Mouse (Mus musculus) ovary, adult 2 months (tissue): ENCODE measurements around the gene Exosc5. TPM values are rescaled to one million over a fixed set of nuclear protein-coding genes. Genes with fewer than 3 reads are reported as not detected.

Experiments
- polyA plus RNA-seq: library from polyadenylated mRNA; depleted of rRNA; stranded (reverse); fragments of >200 nt; gene quantifications from 2 replicates; pipeline ENCODE4 v1.2.3, GENCODE M21; 2012; rRNA removed

Exosc5 gene
- 97.4 and 109 TPM in 2 replicates for polyA plus RNA-seq

DNA sequence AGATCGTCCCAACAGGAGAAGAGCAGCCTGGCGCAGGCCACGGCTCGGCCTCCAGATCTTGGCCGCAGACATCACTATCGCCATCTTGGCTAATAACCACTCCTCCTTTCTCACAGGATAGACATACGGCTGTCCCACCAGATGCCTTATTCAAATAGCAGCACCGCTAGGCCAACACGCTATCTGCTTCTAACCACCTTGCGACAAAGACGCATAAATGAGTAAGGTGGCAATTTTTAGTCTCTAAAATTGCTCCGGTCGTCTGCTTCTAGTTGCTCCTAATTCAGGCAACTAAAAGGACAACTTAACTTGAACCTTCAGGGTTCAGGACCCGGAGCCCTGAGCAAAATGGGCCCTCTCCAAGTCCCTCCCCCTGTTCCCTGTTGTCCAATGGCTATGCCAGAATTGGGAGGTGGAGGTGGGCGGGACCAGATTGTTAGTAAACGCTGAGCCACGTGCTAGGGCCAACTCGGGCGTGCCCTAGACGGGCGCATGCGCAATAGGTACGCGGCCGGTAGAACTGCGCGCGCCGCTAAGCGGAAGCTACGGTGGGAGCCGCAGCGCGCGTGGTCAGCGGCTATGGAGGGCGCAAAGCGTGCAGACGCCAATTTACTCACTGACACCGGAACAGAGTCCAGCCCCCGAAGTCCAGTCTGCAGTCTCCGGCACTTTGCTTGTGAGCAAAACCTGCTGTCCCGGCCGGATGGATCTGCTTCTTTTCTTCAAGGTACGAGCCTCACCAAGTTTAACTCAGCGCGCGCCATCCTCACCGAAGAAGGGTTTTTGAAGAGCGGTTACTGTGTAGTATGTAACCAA, at the start of gene Exosc5, which contains the start of gene Bckdha:
Gene Exosc5, plus strand, starts transcription at position 508 of the 816 bp plus-strand sequence.
Gene Bckdha, minus strand, starts transcription at position 325 of the 816 bp plus-strand sequence.

DNA sequence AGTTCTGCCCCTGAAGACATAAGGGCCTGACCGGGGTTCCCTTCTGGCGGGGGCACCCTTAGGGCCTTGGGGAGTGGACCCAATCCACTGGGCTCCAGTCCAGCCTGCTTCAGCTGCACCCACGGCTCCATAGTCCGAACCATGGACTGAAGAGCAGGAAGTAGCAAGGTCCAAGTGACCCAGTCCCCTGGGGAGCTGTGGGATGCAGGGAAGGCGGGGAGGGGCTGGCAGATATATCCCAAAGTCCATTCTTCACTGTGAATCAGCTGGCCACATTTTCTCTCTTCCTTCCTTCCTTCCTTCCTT, 43.3 kb upstream of the Exosc5 start, which contains the start of gene Erich4:
Gene Erich4, minus strand, starts transcription at position 187 of the 306 bp plus-strand sequence.

DNA sequence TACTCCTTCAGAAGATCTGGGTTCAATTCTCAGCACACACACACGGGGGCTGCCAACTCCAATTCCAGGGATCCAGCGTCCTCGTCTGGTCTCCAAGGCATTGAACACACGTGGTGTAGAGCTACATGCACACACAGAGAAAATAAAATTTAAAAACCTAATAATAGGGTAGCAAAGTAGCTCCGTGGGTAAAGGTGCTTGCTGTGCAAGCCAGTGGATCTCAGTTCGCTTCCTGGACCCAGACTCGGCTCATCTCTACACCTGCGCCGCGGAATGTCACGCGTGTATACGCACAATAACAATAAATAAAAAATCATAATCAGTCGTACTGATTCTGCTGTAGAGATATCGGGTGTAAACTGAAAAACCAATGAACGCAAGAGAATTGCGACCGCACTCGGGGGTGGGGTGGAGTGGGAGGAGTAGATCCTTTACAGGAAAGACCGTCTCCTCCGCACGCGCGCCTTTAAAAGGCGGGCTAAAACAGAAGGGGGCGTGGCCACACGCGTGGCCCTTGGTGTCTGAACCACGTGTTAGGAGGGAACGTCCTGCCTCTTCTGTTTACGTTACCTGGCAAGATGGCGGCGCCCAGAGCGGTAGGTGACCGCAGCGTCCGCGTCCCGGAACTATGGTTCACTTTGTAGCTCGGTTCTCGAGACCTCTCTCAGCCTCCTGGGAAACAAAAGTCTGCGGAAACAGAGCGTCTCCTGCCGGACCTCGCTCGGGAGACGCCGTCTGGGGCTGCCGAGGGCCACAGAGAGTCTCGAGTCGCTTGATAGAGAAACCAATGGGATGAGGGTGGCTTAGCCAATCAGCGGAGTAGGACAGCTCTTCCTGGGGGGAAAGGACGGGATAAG, 39.9 kb upstream of the Exosc5 start, which contains the start of gene Dmac2:
Gene Dmac2, plus strand, starts transcription at position 550 of the 857 bp plus-strand sequence.

GRCm38 (mm10) chr7:25626509-25627430, 32.2 kb upstream of the Exosc5 start, which contains the start of gene B3gnt8:
Gene B3gnt8, plus strand, starts transcription at chr7:25626654.

GRCm38 (mm10) chr7:25674719-25675300, 15.8 kb downstream of the Exosc5 start, which contains the start of gene Tmem91:
Gene Tmem91, minus strand, starts transcription at chr7:25675166.

GRCm38 (mm10) chr7:25680514-25681258, 21.7 kb downstream of the Exosc5 start, which contains the start of gene B9d2:
Gene B9d2, plus strand, starts transcription at chr7:25680780.

GRCm38 (mm10) chr7:25686680-25687531, 27.9 kb downstream of the Exosc5 start, which contains the start of gene Tgfb1:
Gene Tgfb1, plus strand, starts transcription at chr7:25687002.

GRCm38 (mm10) chr7:25718788-25719417, 59.9 kb downstream of the Exosc5 start, which contains the start of gene Ccdc97:
Gene Ccdc97, minus strand, starts transcription at chr7:25719088.

Other genes starting within 250 kb of the Exosc5 start
- gene Cxcl17, start 246.3 kb upstream of the Exosc5 start, polyA plus RNA-seq, result 7.7 and 9.4 TPM in 2 replicates
- gene Ceacam1, start 181.6 kb upstream of the Exosc5 start, polyA plus RNA-seq, result 7.2 and 8.8 TPM in 2 replicates
- 0.03 TPM in 1 of 2 replicates, not detected in the other for gene Ceacam2, start 119.3 kb upstream of the Exosc5 start, polyA plus RNA-seq
- not detected in 2 replicates for gene Erich4, start 43.3 kb upstream of the Exosc5 start, polyA plus RNA-seq
- 51.2 and 60.0 TPM in 2 replicates for gene Dmac2, start 39.8 kb upstream of the Exosc5 start, polyA plus RNA-seq
- gene B3gnt8, start 32.5 kb upstream of the Exosc5 start, polyA plus RNA-seq, result 25.7 and 33.2 TPM in 2 replicates
- gene Bckdha, start 183 bp upstream of the Exosc5 start, polyA plus RNA-seq, result 255 and 263 TPM in 2 replicates
- 0.86 and 1.2 TPM in 2 replicates for gene Tmem91, start 16.0 kb downstream of the Exosc5 start, polyA plus RNA-seq
- 99.9 and 100 TPM in 2 replicates for gene B9d2, start 21.6 kb downstream of the Exosc5 start, polyA plus RNA-seq
- gene Tgfb1, start 27.8 kb downstream of the Exosc5 start, polyA plus RNA-seq, result 48.5 and 56.7 TPM in 2 replicates
- gene Ccdc97, start 59.9 kb downstream of the Exosc5 start, polyA plus RNA-seq, result 117 and 135 TPM in 2 replicates
- 58.3 and 68.0 TPM in 2 replicates for gene Hnrnpul1, start 95.6 kb downstream of the Exosc5 start, polyA plus RNA-seq
- gene Axl, start 129.5 kb downstream of the Exosc5 start, polyA plus RNA-seq, result 164 TPM in 2 replicates
- 62.2 and 102 TPM in 2 replicates for gene Cyp2s1, start 157.7 kb downstream of the Exosc5 start, polyA plus RNA-seq
- 3.0 and 3.1 TPM in 2 replicates for gene Cyp2b10, start 238.5 kb downstream of the Exosc5 start, polyA plus RNA-seq